Mouse (Mus musculus) olfactory bulb, adult 2 months (tissue): ENCODE measurements at regions not wholly inside any gene's neighbourhood (a gene's known extent, or its start where the extent isn't known, plus 50 kb on each side); places are given as distances from the start of the nearest gene placed in this dataset.
"Not testable (repeated sequence)": the region's sequence is repeated elsewhere in the genome, so short reads cannot be mapped to it uniquely, and the experiment has no call there.

Experiments
- H3K27ac ChIP-seq: fragments of 200-500 bp; 2 replicates; pipeline ENCODE4 v1.5.1; 2012; ENCODE audit warnings: low read depth, low read length; ENCODE audit not compliant: insufficient read depth
- H3K4me1 ChIP-seq: fragments of 200-500 bp; 2 replicates; pipeline ENCODE4 v1.6.1; 2012; ENCODE audit warnings: low read length; ENCODE audit not compliant: control insufficient read depth, insufficient read depth
- H3K4me3 ChIP-seq: fragments of 200-500 bp; 2 replicates; pipeline ENCODE4 v1.5.1; 2012; ENCODE audit warnings: mild to moderate bottlenecking, low read depth, low read length, moderate library complexity; ENCODE audit not compliant: insufficient read depth
- CTCF ChIP-seq: fragments of 200-500 bp; IDR thresholded peaks from 2 replicates; pipeline ENCODE4 v1.5.1; 2012; ENCODE audit warnings: low read depth, mild to moderate bottlenecking, low read length, moderate library complexity; ENCODE audit not compliant: insufficient read depth
- POLR2A ChIP-seq: fragments of 200-500 bp; IDR thresholded peaks from 2 replicates; pipeline ENCODE4 v1.6.1; 2012; ENCODE audit warnings: mild to moderate bottlenecking, low read depth, low read length, moderate library complexity; ENCODE audit not compliant: insufficient read depth
- WGBS: fragments of 180-500 bp; shearing (Covaris S2); methylation state at CpG from one replicate; pipeline ENCODE4 v1.1.7; 2018; 5-methylcytosine and 5-hydroxymethylcytosine counted together

DNA sequence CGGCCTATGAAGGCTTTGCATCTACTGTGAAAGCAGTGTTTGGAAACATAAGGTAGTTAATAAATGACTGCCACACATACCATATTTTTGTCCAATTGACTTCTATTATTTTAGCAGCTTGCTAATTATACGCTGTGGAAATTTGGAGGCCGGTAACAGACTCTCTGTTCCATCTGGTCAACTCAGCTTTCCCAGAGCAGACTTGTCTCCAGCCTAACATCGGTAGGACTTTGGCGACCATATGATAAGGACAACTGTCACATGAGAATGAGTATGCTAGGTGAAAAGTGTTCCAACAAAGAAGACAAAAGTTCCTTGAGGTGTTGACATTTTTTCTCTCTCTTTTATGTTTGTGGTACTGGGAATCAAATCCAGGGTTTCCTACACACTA lies 197.5 kb upstream of the Myo3a start:
- Histone ChIP-seq H3K27ac (no peak overlapping the region), H3K4me3 (no peak overlapping the region), H3K4me1 (no peaks in the 10 kb centered on the region)
- WGBS, result 64% methylated on average over 5 of the region's 5 CpGs
- TF ChIP-seq CTCF (no peak), POLR2A (no peak)

DNA sequence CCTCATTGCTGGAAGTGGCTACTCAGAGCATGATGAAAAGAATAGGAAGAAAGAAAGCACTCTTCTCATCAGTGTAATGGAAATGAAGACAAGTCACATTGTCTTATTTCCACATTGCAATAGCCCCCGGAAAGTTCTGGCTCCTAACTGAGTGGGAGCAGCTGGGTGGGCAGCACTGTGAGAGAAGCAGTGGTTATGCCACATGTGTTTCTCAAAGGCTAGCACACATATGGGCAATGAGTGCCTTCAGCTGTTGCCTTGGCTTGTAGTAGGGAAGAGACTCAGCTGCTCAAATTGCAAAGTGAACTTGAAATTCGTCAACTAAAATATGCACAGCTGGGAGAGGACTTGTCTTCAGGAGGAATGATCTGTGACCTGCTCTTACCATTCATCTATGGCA lies 190.5 kb upstream of the Myo3a start:
- no peak overlapping the region for H3K27ac ChIP-seq
- TF ChIP-seq CTCF (no peak), POLR2A (no peak)
- no peaks in the 10 kb centered on the region for H3K4me1 ChIP-seq
- WGBS, result 41% methylated on average over 2 of the region's 2 CpGs
- no peak overlapping the region for H3K4me3 ChIP-seq

DNA sequence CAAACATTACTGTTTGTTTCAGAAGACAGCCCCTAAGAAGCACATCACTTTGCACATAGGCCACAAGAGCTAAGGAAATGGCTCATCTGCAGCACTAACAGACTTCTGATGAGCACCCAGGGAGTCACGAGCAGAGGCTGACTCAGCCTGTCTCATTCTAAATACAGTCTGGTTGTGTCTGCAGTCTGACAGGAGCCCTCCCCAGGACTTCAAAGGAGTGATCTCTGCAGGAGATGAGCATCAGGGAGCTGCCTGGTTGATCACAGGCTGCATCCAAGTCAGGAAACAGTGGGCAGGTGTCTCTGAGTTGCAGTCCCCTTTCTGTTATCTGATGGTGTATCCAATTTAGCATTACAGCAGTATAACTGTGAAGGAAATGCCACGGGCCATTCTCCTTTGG lies 188.5 kb upstream of the Myo3a start:
- Histone ChIP-seq H3K4me3 (no peak overlapping the region), H3K4me1 (no peaks in the 10 kb centered on the region), H3K27ac (no peak overlapping the region)
- 29% methylated on average over 2 of the region's 2 CpGs for WGBS
- TF ChIP-seq CTCF (no peak), POLR2A (no peak)

DNA sequence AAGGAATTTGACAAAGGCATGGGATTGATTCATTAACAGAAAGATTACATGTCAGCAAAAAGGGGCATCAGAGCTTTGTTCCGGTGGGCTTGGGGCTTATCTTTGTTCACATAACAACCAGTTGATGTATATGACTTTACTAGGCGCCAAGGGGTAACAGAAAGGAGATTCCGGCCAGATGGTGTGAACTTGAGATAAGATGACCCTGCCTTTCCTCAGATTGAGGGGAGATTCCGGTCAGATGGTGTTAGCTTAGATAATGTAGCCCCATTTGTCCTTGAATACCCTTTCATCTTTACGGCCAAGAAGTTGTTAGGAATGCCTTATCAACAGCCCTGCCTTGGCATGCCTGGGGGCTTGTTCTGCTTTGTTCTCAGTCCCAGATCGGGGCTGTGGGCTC lies 183.4 kb upstream of the Myo3a start:
- WGBS, result 92% methylated on average over 6 of the region's 6 CpGs
- H3K4me1 ChIP-seq, H3K27ac ChIP-seq, H3K4me3 ChIP-seq: not testable (repeated sequence)

DNA sequence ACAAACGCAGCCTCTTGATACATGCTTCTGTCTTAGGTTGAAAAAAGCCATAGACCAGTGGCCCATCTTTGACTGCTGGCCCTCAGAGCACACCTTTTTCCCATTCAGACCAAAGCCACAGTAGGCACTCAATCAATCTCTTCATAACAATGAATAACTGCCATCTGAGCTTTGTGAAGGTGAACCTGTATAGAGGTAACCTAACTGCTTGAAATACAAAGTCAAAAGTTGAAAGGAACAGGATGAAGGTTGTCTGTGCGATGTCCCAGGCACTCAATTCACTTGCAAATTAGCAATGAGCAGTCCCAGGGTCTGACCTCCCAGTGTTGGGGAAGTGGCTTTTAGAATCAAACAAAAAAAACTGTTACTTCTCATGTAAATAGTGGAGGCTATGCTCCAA lies 182.4 kb upstream of the Myo3a start:
- no peak for TF ChIP-seq POLR2A
- no peak for TF ChIP-seq CTCF
- 90% methylated on average over 2 of the region's 2 CpGs for WGBS
- Histone ChIP-seq H3K4me1 (no peaks in the 10 kb centered on the region), H3K4me3 (no peak overlapping the region), H3K27ac (no peak overlapping the region)

DNA sequence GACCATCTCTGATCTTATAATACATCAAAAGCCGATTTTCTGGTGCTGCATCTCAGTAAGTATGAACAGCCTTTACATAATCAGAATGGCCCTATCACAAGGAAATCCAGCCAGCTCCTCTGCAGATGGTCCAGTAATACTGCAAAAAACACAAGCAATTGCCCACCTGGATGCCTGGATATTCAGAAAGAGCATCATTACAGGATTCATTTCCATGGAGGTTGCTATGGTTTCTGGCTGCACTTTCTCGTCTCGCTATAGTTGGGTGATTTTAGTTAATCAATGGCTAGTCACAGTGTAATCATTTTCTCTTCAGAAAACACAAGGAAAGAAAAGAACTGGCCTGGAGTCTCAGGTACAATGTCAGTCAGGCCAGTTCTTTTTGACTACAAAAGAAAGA lies 179.8 kb upstream of the Myo3a start:
- Histone ChIP-seq H3K4me1 (no peaks in the 10 kb centered on the region), H3K27ac (no peak overlapping the region), H3K4me3 (no peak overlapping the region)
- 53% methylated on average over 3 of the region's 3 CpGs for WGBS
- TF ChIP-seq CTCF (no peak), POLR2A (no peak)

DNA sequence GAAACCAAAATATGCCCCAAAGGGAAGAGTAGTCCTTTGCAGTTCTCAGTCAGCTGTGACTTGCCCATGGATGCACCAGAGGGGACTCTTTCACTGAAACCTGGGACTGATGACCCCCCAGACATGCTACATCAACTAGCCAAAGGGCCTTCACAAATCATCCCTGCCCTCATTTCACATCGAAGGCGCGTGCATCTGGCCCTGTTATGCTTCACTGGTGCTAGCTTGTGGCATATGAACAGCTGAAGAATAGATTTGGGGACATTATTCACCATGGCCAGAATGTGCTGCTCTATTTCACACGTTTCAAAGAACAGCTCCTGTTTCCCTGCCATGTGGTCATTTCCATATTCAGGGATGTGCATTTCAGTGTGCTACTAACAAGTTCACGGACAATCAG lies 160.8 kb upstream of the Myo3a start:
- 64% methylated on average over 5 of the region's 5 CpGs for WGBS
- TF ChIP-seq POLR2A, result no peak
- TF ChIP-seq CTCF, result no peak
- Histone ChIP-seq H3K27ac (no peak overlapping the region), H3K4me1 (no peaks in the 10 kb centered on the region), H3K4me3 (no peak overlapping the region)

DNA sequence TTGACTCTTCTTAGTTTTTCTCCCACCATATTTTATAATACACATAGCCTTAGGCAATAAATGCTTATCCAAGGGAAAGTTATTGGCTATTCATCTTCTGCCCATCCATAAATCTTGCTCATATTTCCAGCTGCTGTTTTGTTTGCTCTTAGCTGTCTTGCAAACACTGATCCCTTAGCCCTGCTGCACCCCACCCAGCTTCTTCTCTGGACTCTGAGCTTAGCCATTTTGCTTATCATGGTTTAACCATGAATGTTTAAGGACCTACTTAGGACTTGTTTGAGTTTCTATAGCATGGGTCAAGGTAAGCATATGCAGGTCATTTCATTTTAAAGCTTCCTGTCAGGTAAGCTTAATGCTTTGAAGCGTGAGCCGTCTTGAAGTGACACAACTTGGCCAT lies 130.5 kb upstream of the Myo3a start:
- TF ChIP-seq CTCF, result no peak
- TF ChIP-seq POLR2A, result no peak
- Histone ChIP-seq H3K4me3 (no peak overlapping the region), H3K4me1 (no peaks in the 10 kb centered on the region), H3K27ac (no peak overlapping the region)
- WGBS, result 94% methylated on average over 2 of the region's 2 CpGs

DNA sequence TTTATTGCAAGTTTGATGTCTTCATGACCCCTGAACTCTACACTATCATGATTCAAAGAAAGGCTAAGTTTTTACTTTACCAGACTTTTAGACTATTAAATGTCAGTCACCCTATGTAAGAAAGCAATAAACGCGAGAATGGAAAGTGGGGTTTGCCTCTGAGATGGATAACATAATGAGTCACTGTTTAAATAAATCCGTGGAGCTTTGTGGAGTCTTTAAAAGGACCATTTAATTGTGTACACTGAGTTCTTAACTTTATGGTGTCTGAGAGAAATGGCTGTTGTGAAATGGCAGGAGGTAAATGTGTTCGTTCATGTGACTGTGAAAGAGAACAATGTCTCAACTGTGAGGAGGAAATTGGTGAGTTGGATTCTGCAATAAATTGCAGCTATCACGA lies 122.2 kb upstream of the Myo3a start:
- no peaks in the 10 kb centered on the region for H3K4me1 ChIP-seq
- no peak overlapping the region for H3K27ac ChIP-seq
- H3K4me3 ChIP-seq, result no peak overlapping the region
- TF ChIP-seq CTCF (no peak), POLR2A (no peak)
- 17% methylated on average over 5 of the region's 5 CpGs for WGBS

DNA sequence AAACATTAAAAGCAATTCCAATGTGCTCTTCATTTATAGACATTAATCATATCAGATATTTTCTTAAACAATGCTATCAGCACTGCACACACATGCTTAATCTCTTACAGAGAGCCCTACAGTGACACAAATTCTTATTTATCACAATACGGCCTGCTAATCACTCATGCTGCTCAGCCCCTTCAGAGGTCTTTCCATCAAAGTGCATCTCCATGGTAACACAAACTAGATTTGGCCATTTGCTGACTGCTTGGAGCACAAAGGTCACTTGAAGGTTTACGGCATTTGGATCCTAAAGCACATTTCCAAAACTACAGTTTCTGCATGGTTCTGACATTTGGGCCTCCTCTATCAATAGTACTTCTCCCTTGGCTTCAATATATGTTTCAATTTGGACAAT lies 77.6 kb upstream of the Myo3a start:
- TF ChIP-seq CTCF (no peak), POLR2A (no peak)
- WGBS, result 77% methylated on average over 2 of the region's 2 CpGs
- Histone ChIP-seq H3K4me3 (no peak overlapping the region), H3K4me1 (no peaks in the 10 kb centered on the region), H3K27ac (no peak overlapping the region)

DNA sequence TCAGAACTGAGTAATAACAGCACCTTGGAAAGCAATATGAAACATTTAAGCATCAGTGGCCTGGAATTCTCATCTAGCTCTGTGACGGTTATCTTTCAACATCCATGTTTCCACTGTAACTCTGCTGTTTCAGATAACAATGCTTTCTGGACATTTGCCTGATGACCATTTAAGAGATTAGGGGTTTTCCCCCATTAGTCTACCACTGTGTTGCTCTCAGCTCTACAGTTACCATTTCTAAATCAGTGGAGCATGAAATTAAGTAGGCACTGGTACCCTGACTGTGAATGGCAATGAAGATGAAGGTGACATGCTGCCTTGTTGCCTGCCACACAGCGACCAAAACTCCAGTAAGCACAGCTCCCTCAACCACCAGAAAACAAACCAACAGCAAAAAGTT lies 70.7 kb upstream of the Myo3a start:
- no peak overlapping the region for H3K27ac ChIP-seq
- TF ChIP-seq CTCF, result no peak
- TF ChIP-seq POLR2A, result no peak
- 64% methylated on average over 2 of the region's 2 CpGs for WGBS

More for the DNA sequence above, 70.7 kb upstream of the Myo3a start:
- no peak overlapping the region for H3K4me3 ChIP-seq
- H3K4me1 ChIP-seq, result no peaks in the 10 kb centered on the region
